Mouse (Mus musculus): ENCODE results near the gene Megf8.

DNA sequence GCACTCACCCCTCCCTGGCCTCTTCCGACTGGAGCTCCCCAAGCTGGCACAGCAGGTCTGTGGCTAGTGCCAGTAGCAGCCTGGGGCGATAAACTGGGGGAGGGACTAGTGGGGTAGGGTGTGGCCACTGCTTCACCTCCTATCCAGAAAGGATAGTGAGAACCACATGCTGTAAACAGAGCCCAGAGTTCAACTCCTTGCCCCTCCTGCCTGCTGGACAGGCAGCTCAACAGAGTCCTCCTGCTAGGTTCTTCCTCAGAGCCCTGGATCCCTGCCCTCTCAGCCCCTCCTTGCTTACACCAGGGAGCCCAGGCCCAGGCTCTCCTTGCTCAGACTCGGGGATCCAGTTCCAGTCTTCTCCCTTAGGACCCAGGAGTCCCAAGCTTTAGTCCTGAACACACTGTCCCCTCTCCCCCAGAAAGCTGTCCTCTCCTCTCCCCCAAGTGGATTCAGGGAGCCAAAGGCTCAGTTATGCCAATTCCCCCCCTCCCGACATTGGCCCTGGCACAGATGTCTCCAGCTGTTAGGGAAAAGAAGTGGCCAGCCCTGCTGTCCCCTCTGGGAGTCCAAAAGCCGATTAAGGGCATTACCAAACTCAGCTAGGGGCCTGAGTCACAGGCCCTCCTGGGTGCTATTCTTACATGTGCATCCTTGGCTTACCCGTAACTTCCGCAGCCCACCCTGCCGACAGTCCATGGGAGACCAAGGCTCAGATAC lies 73.2 kb downstream of the Megf8 start:
- TF ChIP-seq CTCF (IDR thresholded peaks at IDR 0.05) (no peak), EP300 (IDR thresholded peaks at IDR 0.05) (no peak)

Measured in lung, postnatal 0 days (tissue).